Mouse (Mus musculus): ENCODE measurements at regions not wholly inside any gene's neighbourhood (a gene's known extent, or its start where the extent isn't known, plus 50 kb on each side); places are given as distances from the start of the nearest gene placed in this dataset.
A peak's percentile ranks its signal among the peaks of the same experiment; 100 is the strongest.

DNA sequence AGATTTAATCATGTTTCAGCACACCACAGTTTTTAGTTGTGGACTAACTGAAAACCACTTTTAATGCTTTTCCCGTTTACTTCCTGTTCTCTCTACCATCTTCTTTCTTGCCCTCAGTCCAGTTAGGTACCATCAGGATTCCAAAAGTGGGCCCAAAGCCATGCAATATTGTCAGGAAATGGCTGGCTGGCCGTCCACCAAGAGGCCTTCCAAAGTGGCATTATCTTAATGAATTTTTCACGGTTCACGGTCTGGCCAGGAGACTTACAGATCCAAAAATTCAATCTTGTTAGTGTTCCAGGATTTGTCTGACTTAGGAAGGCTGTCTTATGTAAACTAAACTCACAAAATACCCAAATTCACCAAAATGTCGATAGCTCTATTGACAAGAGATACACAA, 198.8 kb downstream of the Nrp2 start:
- Histone ChIP-seq H3K9ac (ENCODE audit: low read depth, low read length) (no peak overlapping the region), H3K9me3 (replicated peaks; ENCODE audit: control insufficient read depth, low read length, poor library complexity, severe bottlenecking) (no peaks in the 10 kb centered on the region), H3K27ac (ENCODE audit: low read length) (no peak overlapping the region), H3K27me3 (ENCODE audit: control insufficient read depth, insufficient read depth, low read depth, low read length) (no peaks in the 10 kb centered on the region), H3K4me3 (ENCODE audit: low read depth, low read length) (no peak overlapping the region), H3K4me1 (ENCODE audit: control insufficient read depth, insufficient read depth, low read length) (peaks cover 13% of the 10 kb centered on the region), H3K4me2 (ENCODE audit: low read length) (no peak overlapping the region), H3K36me3 (ENCODE audit: control insufficient read depth, insufficient read depth, low read length) (no peaks in the 10 kb centered on the region)
- ATAC-seq: no peak
- 59% methylated on average over 5 of the region's 5 CpGs for WGBS

DNA sequence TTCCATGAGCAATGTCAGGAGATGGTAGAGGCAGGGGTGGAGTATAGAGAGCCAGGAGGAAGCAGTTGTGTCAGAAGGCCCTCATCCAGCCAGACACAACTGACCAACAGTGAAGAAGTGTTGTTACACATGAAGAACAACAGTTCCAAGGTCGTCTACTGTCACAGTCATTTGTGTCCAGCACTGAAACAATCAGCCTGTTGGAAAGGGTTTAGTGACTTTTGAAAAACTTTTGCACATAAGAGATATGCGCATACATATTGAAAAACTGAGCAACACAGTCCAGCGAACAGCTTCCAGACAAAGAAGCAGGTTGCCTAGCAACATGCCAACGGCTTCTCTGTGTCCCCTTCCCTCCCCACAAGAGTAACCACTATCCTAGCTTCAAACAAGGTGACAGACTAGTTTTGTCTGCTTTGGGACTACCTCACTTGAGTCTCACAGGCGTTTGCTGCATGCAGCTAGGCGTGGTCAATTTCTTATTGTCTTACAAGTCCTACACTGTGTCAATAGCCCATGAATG, 199.9 kb downstream of the Nrp2 start:
- Histone ChIP-seq H3K9ac (ENCODE audit: low read depth, low read length) (no peak overlapping the region), H3K9me3 (replicated peaks; ENCODE audit: control insufficient read depth, low read length, poor library complexity, severe bottlenecking) (no peaks in the 10 kb centered on the region), H3K27ac (ENCODE audit: low read length) (no peak overlapping the region), H3K36me3 (ENCODE audit: control insufficient read depth, insufficient read depth, low read length) (no peaks in the 10 kb centered on the region), H3K4me1 (ENCODE audit: control insufficient read depth, insufficient read depth, low read length) (peaks cover 13% of the 10 kb centered on the region), H3K4me3 (ENCODE audit: low read depth, low read length) (no peak overlapping the region), H3K4me2 (ENCODE audit: low read length) (no peak overlapping the region), H3K27me3 (ENCODE audit: control insufficient read depth, insufficient read depth, low read depth, low read length) (no peaks in the 10 kb centered on the region)
- peak; percentile 78 for ATAC-seq
- WGBS: 29% methylated on average over 6 of the region's 6 CpGs

DNA sequence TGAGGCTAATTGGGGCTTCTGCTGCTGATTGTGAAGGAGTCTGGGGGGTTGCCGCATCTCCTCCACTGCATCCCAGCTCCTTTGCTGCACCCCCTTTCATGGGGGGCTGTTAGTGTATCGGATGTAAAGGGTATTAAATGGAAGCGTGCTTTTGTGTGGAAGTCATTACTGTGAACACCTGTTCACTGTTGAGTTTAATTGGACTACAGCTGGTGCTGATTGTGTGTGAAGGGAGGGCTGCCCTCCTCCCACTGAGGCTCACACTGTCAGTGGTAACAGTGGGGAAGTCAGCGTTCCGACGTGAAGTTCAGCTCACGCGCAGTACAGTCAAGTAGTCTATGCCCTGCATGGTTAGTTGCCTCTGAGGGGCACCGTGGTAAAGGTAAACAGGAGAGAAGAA, 202.7 kb downstream of the Nrp2 start:
- H3K27me3 ChIP-seq (ENCODE audit: control insufficient read depth, insufficient read depth, low read depth, low read length): no peaks in the 10 kb centered on the region
- no peak overlapping the region for H3K4me2 ChIP-seq (ENCODE audit: low read length)
- H3K36me3 ChIP-seq (ENCODE audit: control insufficient read depth, insufficient read depth, low read length): no peaks in the 10 kb centered on the region
- H3K9ac ChIP-seq (ENCODE audit: low read depth, low read length): no peak overlapping the region
- 33% methylated on average over 9 of the region's 9 CpGs for WGBS
- no peak for ATAC-seq
- no peaks in the 10 kb centered on the region for H3K9me3 ChIP-seq (replicated peaks; ENCODE audit: control insufficient read depth, low read length, poor library complexity, severe bottlenecking)
- H3K27ac ChIP-seq (ENCODE audit: low read length): no peak overlapping the region
- no peak overlapping the region for H3K4me3 ChIP-seq (ENCODE audit: low read depth, low read length)
- H3K4me1 ChIP-seq (ENCODE audit: control insufficient read depth, insufficient read depth, low read length): peaks cover 20% of the 10 kb centered on the region

DNA sequence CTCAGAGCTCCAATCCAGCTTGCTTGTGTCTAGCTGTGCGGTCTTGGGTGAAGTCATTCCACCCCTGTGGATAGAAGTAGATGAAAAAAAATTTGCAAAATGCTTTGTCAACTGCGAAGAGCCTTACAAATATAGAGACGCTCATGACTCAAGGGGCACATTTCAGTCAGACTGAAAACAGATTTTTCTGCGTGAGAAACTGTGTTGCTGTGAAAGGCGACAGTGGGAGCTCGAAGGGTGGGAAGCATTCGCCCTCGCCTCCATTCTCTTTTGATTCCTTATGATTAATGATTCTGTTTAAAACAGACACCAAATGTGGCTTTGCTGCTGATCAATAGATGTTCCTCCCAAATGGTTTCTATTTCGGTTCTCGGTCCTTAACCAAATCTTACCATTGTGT, 204.2 kb downstream of the Nrp2 start:
- ATAC-seq: no peak
- no peaks in the 10 kb centered on the region for H3K36me3 ChIP-seq (ENCODE audit: control insufficient read depth, insufficient read depth, low read length)
- no peaks in the 10 kb centered on the region for H3K27me3 ChIP-seq (ENCODE audit: control insufficient read depth, insufficient read depth, low read depth, low read length)
- H3K4me2 ChIP-seq (ENCODE audit: low read length): no peak overlapping the region
- H3K4me3 ChIP-seq (ENCODE audit: low read depth, low read length): no peak overlapping the region
- WGBS: 83% methylated on average over 10 of the region's 10 CpGs
- no peak overlapping the region for H3K9ac ChIP-seq (ENCODE audit: low read depth, low read length)
- no peaks in the 10 kb centered on the region for H3K9me3 ChIP-seq (replicated peaks; ENCODE audit: control insufficient read depth, low read length, poor library complexity, severe bottlenecking)
- no peak overlapping the region for H3K27ac ChIP-seq (ENCODE audit: low read length)
- peaks cover 20% of the 10 kb centered on the region for H3K4me1 ChIP-seq (ENCODE audit: control insufficient read depth, insufficient read depth, low read length)
